Mouse (Mus musculus) right cerebral cortex, adult 18-20 months (tissue): ENCODE data around the gene Furin.

Experiments used
- DNase-seq: peaks from one replicate; pipeline ENCODE4 v3.0.0; 2022; ENCODE audit warnings: mixed read lengths

Furin gene

DNA sequence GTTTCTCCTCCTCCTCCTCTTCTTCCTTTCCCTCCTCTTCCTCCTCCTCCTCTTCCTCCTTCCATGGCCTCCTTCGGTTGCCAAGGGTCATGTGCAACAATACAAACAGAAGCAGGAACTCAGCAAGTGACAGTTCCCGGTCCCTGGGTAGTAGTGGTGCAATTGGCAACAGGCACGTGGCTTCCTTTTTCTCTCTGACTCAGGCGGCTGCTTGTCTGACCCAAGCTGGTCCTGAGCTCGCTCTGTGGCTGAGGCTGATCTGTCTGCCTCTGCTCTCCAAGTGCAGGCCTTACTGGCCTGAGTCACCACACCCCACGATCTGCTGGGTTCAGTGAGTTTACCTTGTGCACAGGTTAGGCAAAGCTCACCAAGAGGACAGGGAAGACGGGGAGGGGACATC lies 21.1 kb upstream of the Furin start:
- no peak for DNase-seq

- no peak for DNase-seq
Observed at GRCm38 (mm10) chr7:80424722-80425121, 19.5 kb upstream of the Furin start.

DNA sequence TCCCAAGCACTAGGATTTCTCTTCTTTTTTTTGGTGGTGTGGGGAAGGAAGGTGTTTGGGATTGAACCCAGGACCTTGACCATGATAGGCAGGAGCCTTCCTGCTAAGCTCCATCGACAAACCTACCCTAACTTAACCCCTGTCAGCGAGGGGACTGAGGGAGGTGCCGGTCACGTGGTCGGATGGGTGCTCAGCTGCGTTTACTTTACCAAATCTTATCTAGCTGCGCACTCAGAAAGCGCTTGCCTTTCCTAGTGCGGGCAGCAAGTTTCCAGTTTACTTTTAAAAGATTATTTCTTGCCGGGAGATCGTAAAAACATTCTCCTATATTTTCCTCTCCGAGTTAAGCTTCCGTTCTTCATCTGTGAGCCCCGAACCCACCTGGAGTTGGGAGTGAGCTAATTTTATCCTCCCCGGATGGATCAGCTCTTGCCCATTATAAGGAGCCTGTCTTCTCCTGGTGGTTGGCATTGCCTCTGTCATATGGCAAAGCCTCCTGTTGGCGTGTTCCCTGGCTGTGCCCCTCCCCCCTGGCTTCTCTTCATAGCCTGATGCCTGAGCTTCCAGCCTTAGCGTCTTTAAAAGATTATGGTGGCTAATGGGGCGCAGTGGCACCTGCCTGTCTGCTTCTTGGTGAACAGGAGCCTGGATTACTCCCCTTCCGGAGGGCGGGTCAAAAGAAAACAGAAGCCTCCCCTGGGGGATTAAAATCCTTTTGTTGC lies 17.7 kb upstream of the Furin start:
- DNase-seq, result peak; percentile 32

GRCm38 (mm10) chr7:80421576-80421975 lies 16.3 kb upstream of the Furin start:
- DNase-seq, result no peak

GRCm38 (mm10) chr7:80420586-80420985 lies 15.3 kb upstream of the Furin start:
- DNase-seq, result no peak

DNA sequence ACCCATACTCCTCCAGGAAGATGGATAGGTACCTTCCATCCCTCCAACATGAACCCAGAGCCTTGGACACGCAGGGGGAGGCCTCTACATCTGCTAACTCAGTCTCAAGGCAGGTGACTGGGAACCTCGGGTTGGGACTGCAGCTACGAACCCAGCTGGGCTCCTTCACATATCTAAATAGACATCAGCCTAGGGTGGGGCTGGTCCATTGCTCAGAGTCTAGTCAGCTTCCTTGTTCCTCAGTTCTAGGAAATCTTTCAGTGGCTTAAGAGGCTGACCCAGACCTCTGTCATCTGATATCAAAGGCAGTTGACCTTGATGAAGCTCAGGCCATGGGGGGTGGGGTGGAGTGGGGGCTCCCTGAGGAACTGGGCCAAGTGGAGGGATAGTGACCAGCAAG lies 14.0 kb upstream of the Furin start:
- no peak for DNase-seq

DNA sequence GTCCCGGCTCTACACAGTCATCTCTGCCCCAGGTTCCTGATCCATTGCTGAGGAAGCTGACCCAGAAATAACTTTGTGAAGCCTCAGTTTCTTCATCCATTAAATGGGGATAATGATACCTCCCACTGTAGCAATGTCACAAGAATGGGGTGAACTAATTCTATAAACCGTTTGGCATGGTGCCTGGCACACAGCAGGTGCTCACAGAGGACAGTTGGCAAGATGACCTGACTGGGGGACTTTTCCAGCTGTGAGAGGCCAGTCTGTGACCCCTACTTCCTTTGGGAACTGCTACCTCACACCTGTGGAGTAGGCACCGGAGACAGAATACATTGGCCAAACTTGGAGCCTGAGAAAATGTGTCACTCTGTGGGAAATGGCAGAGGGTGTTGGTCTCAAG lies 12.8 kb upstream of the Furin start:
- no peak for DNase-seq

- no peak for DNase-seq
Observed at GRCm38 (mm10) chr7:80417601-80418000, 12.4 kb upstream of the Furin start.

GRCm38 (mm10) chr7:80416969-80417368 lies 11.7 kb upstream of the Furin start:
- DNase-seq, result no peak

DNA sequence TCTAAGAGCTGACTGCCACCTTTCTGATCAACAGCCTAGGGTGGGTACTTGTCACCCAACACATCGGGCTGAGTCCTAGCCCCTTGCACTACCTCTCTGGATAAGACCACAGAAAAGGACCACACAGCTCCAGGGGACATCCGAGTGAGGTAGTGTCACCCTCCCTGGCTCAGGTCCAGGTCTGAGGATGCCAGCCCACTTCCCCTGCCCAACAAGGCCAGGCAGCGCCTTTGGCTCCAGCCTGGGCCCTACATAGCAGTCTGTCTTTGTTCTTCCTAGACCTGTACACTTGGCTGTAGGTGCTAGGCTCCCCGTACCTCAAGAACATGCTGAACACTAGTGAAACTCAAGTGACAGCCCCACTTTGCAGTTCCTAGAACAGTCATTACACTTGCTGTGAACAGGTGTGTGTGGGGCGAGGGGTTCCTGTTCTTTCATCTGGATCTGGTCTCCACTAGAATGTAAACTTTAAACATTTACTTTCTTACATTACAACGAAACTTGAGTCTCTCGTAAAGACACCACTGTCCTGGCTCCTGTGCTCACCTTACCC lies 9.1 kb upstream of the Furin start:
- no peak for DNase-seq

DNA sequence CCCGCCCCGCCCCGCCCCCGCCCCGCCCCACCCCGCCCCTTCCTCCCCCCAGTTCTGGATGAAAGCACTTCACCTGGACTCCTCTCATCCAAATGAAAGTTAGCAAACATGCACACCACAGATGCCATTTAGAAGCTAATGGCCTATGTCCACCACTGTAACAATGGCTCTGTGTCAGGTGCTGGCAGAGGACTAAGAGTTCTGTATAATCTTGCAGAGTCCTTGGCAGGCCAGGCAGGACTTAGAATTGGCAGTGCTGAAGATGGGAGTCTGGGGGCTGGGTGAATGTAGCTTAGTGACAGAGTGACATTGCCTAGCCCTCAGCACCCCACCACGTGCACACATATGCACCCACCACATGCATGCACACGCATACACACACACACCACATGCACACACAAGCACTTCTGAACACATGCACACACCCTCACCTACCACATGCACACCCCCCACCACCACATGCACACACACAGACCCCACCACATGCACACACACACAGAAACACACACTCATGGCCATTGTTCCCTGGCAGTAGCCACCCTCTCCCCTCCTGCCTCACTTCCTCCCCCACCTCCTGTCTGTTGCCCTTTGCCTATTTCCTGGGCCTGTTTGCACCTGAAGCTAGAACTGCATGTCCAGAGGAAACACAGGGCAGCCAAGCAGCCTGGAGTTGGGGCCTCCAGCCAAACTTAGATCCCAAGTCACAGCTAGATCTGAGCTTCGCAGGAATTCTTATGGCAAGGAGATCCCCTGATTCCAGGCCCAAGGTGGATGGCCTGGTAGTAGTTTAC lies 8.5 kb upstream of the Furin start:
- DNase-seq, result no peak

GRCm38 (mm10) chr7:80412781-80413180 lies 7.5 kb upstream of the Furin start:
- no peak for DNase-seq

DNA sequence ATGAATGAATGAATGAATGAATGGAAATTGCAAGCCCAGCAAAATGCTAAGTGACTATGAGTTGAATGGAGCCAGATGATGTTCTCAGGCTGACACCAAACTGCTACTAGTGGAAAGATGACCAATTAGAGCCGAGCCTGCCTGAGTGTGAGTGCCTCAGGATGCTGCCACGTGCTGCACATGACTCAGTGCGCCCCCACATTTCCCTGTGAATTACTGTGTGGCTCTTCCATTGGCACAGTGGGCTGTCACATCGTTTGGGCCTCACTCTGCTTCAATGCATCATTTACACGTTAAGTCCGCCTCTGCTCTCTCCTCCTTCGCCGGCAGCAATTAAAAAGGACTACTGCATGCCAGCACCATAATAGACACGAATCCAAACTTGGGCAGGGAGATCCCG lies 7.0 kb upstream of the Furin start:
- peak; percentile 89 for DNase-seq

DNA sequence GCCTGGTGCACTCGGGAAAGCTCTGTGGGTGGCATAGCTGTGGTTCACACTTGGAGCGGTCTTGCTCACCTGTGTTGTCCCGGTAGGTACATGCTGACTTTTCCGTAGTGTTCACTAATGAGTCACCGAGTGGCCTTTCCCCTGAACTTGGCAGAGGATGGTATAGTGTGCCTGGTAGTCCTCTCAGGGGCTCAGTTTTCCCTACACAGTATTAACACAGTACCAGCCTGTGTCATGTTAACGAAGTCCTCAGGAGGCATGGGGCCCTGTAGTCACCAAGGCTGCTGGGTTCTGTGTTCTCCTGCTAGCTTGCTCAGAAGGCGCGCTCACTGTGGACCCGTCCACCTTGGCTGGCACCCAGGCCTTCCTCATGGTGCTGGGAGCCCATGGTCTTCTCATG lies 5.1 kb upstream of the Furin start:
- DNase-seq, result no peak

GRCm38 (mm10) chr7:80407712-80408111 lies 2.5 kb upstream of the Furin start:
- DNase-seq, result no peak

GRCm38 (mm10) chr7:80406186-80406585 lies 950 bp upstream of the Furin start:
- no peak for DNase-seq

DNA sequence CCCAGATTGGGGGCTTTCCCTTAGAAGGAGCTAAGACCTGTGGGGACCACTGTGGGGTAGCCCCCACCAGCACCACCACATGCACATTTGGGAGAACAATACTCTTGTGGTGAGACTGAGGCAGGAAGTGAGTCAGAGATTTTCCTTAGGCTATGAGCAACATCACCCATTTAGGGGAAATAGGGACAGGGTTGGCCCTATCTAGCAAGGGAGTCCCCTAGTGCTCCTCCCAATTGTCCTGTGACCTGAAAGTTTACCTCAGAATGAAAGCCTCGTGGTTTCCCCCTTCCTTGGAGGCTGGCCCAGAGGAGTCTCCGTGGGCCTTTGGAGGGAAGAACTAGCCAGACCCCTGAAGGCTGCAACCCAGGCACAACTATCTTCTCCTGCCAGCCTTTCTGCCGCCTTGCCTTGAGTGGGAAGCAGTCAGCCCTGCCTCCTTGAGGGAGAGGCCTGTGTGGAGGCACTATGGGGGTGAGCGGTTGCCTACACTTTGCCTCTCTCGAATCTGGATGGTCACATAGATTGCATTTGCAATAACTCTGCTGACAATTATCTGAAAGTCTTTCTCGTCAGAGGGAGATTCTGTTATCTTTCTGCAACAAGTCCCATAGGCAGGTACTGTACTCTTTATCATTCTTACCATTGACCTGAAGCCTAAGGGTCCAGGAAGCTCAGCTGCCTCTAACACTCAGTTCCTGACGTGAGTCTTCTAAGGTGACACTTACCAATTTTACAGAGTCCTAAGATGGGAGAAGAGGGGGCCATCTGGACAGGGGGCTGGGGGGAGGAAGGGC lies 938 bp downstream of the Furin start:
- DNase-seq, result no peak

GRCm38 (mm10) chr7:80403551-80403950 lies 1.7 kb downstream of the Furin start:
- peak; percentile 62 for DNase-seq

GRCm38 (mm10) chr7:80402651-80403321 lies 2.5 kb downstream of the Furin start:
- DNase-seq, result peak; percentile 54

DNA sequence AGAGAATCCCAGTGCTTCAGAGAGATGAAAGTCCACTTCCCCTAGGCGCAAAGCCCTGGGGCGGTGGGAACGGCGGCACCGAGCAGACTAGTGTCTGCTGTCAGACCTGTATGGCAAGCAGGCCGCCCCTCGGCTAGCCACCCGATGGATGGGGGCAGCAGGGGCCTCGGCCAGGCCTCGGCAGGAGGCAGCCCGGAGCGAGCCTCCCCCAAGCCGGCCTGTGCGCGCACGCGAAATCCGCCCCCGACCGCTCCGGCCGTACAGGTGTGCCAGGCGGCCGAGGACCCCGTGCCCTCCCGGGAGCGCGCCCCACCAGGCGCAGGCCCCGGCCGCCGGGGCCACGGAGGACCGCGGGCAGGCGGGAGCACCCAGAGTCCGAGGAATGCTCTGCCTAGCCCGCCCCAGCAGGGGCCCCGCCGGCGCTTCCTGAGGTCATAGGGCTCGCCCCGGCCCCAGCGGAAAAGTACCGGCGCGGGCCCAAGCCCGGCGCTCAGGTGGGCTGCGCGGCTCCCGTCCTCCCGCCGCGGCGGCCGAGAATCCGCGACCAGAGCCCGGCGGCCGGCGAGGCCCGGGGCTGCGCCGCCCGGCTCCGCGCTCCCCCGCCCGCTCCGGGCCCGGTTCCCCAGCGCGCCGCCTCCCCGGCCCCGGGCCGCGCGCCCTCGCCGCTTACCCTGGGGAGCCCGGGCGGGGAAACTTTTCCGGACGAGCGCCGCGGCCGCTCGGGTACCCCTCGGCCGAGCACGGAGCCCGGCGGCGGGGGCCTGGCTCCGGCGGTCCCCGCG lies 3.2 kb downstream of the Furin start:
- no peak for DNase-seq

GRCm38 (mm10) chr7:80401041-80401859 lies 4.0 kb downstream of the Furin start:
- peak; percentile 52 for DNase-seq
